Mouse (Mus musculus) spleen, adult 2 months (tissue): ENCODE results near the gene Sag.

Experiments used
- CTCF ChIP-seq: fragments of 200-500 bp; IDR thresholded peaks from 2 replicates; pipeline ENCODE4 v1.5.1; 2011; ENCODE audit warnings: mild to moderate bottlenecking, inconsistent platforms; ENCODE audit not compliant: insufficient read depth, insufficient read length, insufficient replicate concordance; ENCODE audit errors: extremely low read depth
- POLR2A ChIP-seq: fragments of 200-500 bp; IDR thresholded peaks from 2 replicates; pipeline ENCODE4 v1.6.1; 2011; ENCODE audit warnings: low read depth, low read length, inconsistent platforms

GRCm38 (mm10) chr1:87785703-87786102, 17.8 kb upstream of the Sag start:
- TF ChIP-seq CTCF = no peak
- TF ChIP-seq POLR2A = no peak
